Mouse (Mus musculus) ES-E14 (cell line): ENCODE results near the gene Cxcl2. TPM values are rescaled to one million over a fixed set of nuclear protein-coding genes. Genes with fewer than 3 reads are reported as not detected.
A peak's percentile ranks its signal among the peaks of the same experiment; 100 is the strongest.

Experiments
- DNase-seq: peaks from one replicate; pipeline ENCODE4 v3.0.0-alpha.2; 2013; ENCODE audit warnings: low read depth, low spot score
- H3K27ac ChIP-seq: 2 replicates; pipeline ENCODE4 v1.5.1; 2012; ENCODE audit warnings: low read depth, mild to moderate bottlenecking, low read length, moderate library complexity, mixed read lengths; ENCODE audit not compliant: poor library complexity, insufficient read depth, severe bottlenecking
- H3K36me3 ChIP-seq: 2 replicates; pipeline ENCODE4 v1.6.1; 2012; ENCODE audit warnings: mild to moderate bottlenecking, low read length, moderate library complexity, mixed read lengths; ENCODE audit not compliant: control insufficient read depth, poor library complexity, insufficient read depth, severe bottlenecking
- H3K4me1 ChIP-seq, 2 experiments: fragments of 150-350 bp in 1 of 2; sonication (generic) in 1 of 2; 2 replicates each; pipeline ENCODE4 v1.6.1; 2012; ENCODE audit warnings: low read length in 2 of 2, mild to moderate bottlenecking in 1 of 2, mixed read lengths in 1 of 2; ENCODE audit not compliant: control insufficient read depth in 2 of 2, insufficient read depth in 2 of 2, poor library complexity in 1 of 2
- H3K4me3 ChIP-seq, 2 experiments: fragments of 150-350 bp in 1 of 2; sonication (generic) in 1 of 2; 2 replicates each; pipeline ENCODE4 v1.5.1; 2012; ENCODE audit warnings: low read length in 2 of 2, low read depth in 1 of 2, mild to moderate bottlenecking in 1 of 2, mixed read lengths in 1 of 2; ENCODE audit not compliant: insufficient read depth in 1 of 2, poor library complexity in 1 of 2, severe bottlenecking in 1 of 2
- H3K9ac ChIP-seq: 2 replicates; pipeline ENCODE4 v1.6.1; 2012; ENCODE audit warnings: low read depth, mild to moderate bottlenecking, low read length, mixed read lengths; ENCODE audit not compliant: poor library complexity, insufficient read depth, severe bottlenecking
- H3K9me3 ChIP-seq: fragments of 150-350 bp; sonication (generic); 2 replicates; pipeline ENCODE4 v1.6.1; 2012; ENCODE audit warnings: low read depth, mild to moderate bottlenecking, low read length; ENCODE audit not compliant: control insufficient read depth, insufficient read depth
- CHD2 ChIP-seq: IDR thresholded peaks from 2 replicates; pipeline ENCODE4 v1.6.1; 2014; ENCODE audit warnings: mild to moderate bottlenecking, low read depth, low read length, inconsistent platforms
- HCFC1 ChIP-seq: IDR thresholded peaks from 2 replicates; pipeline ENCODE4 v1.6.1; 2012; ENCODE audit warnings: low read length, inconsistent platforms, borderline replicate concordance; ENCODE audit not compliant: insufficient read depth
- MAFK ChIP-seq: IDR thresholded peaks from 2 replicates; pipeline ENCODE4 v1.6.1; 2014; ENCODE audit warnings: mild to moderate bottlenecking, low read depth, low read length, inconsistent platforms; ENCODE audit not compliant: insufficient read depth
- ZC3H11A ChIP-seq: IDR thresholded peaks from 2 replicates; pipeline ENCODE4 v1.6.1; 2012; ENCODE audit warnings: low read depth, mild to moderate bottlenecking, inconsistent platforms, low read length, borderline replicate concordance
- ZNF384 ChIP-seq: IDR thresholded peaks from 2 replicates; pipeline ENCODE4 v1.6.1; 2012; ENCODE audit warnings: low read depth, low read length, inconsistent platforms
- in situ Hi-C, 2 experiments: fragments of 600-800 bp; cut with MboI; formaldehyde crosslinking; loops; one replicate each; pipeline ENCODE4 v1.15.1; 2025; ENCODE audit warnings: low sequenced_read_pairs in 2 of 2, inconsistent platforms in 1 of 2; ENCODE audit not compliant: unreplicated experiment in 2 of 2
- total RNA-seq: library from RNA; depleted of rRNA; stranded (reverse); fragments of 300-350 nt; gene quantifications from 2 replicates; pipeline ENCODE4 v1.2.3, GENCODE M21; 2012; rRNA removed

Cxcl2 gene
- total RNA-seq, result not detected in 2 replicates

DNA sequence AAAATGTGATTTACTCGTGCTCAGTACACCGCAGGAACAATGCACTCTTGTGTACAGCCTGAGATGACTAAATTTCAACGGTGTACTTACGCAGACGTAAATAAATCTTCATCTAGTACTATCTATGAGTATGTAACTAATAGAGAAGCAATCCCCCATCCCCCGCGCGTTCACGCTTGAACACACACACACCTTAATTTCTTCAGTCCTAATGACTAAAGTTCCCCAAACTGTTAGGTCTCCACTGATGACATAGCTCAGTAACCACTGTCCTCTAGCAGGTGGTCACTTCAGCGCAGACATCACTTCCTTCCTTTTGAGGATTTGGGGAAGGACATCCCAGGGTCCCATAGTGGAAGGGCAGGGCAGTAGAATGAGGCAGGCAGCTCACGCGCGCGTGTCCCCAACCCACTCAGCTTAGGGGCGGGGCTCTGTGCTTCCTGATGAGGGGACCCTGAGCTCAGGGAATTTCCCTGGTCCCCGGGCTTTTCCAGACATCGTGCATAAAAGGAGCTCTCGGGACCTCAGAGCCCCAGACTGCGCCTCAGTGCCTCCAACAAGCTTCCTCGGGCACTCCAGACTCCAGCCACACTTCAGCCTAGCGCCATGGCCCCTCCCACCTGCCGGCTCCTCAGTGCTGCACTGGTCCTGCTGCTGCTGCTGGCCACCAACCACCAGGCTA, at the start of gene Cxcl2:
TSS of gene Cxcl2 (plus strand) at position 533 of the 682 bp plus-strand sequence.
- no peak within 1 kb of the TSS for H3K27ac ChIP-seq
- no peaks in the 10 kb centered on the region for H3K9me3 ChIP-seq
- in situ Hi-C loops, result loop anchor here (25.0 kb wide), 2 partner anchors 241 to 691 kb away; partner anchors contain the start of gene Cox18 (in 1 of the 2)
- no peak within 1 kb of the TSS for H3K9ac ChIP-seq
- no peak for TF ChIP-seq MAFK
- TF ChIP-seq ZC3H11A, result no peak
- TF ChIP-seq HCFC1, result no peak
- TF ChIP-seq CHD2, result no peak
- no peak for TF ChIP-seq ZNF384
- H3K4me3 ChIP-seq, result peak within 1 kb of the TSS; percentile 23 to 51; a peak in 2 of 4 replicates
- no peak for DNase-seq
- H3K4me1 ChIP-seq, result no peaks in the 10 kb centered on the region
- H3K36me3 ChIP-seq, result no peaks in the 10 kb centered on the region

DNA sequence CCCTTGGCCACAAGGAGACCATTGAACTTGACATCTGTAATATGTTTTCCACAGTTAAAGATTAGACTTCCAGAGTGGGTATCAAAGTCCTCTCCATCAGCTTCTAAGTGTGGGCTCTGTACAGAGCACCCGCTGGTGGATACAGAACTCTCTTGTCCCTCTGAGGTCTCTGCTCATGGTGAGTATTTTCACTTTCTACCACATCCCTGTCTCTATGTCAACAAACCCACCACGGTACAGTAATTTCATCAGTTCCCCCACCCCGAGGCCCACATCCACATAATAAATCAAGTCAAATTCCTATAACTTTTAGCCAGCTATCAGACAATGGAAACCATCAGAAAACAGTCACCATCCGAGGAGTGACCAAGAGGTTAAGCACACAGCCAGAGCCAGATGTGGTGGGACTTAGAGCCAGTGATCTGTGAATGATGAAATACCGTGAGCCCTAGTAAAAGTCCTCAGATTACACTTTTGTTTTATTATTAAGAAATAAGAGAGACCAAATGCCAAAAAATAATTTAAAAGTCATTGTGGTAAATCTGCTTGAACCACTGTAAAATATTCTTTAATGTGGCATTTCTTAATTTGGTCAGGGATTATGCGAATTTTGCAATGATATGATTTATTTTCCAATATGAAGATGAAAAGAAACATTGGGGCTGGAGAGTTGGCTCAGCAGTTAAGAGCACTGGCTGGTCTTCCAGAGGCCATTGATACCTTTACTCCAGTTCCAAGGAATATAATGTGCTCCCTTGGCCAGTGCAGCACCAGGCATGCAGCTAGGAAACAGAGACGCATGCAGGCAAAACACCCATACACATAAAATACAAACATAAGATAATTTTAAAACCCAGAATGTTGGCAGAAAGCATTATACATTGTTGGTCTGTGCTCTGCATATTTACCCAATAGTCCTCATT, 48.1 kb upstream of the Cxcl2 start:
- H3K27ac ChIP-seq, result no peak overlapping the region
- H3K36me3 ChIP-seq, result no peaks in the 10 kb centered on the region
- TF ChIP-seq CHD2, result no peak
- no peak for TF ChIP-seq ZC3H11A
- TF ChIP-seq ZNF384, result no peak
- TF ChIP-seq MAFK, result no peak
- no peak for TF ChIP-seq HCFC1
- no peak overlapping the region for H3K4me3 ChIP-seq
- no peak for DNase-seq
- no peak overlapping the region for H3K9ac ChIP-seq
- H3K9me3 ChIP-seq, result no peaks in the 10 kb centered on the region
- no peaks in the 10 kb centered on the region for H3K4me1 ChIP-seq
- in situ Hi-C loops, result no loop called here

DNA sequence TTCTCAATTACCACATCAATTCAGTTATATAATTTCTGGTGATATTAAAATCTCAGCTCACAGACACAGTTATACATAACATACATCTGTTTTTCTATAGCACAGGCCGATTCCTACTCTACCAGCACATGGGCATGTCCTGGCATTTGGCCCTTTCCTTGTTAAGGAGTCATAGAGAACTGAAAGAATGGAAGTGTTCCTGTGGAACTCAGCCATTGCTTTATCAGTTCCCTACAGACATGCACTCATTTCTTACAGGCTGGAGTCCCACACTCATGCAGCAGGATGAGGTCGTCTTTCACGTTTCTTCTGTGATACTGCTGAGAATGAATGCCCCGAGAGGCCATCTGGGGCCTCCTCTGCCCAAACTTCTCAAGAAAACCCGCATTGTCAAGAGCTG, 46.2 kb upstream of the Cxcl2 start:
- Histone ChIP-seq H3K9me3 (no peaks in the 10 kb centered on the region), H3K36me3 (no peaks in the 10 kb centered on the region), H3K9ac (no peak overlapping the region), H3K4me1 (no peaks in the 10 kb centered on the region), H3K4me3 (no peak overlapping the region), H3K27ac (no peak overlapping the region)
- TF ChIP-seq CHD2, result no peak
- no peak for TF ChIP-seq HCFC1
- no peak for TF ChIP-seq ZNF384
- TF ChIP-seq ZC3H11A, result no peak
- TF ChIP-seq MAFK, result no peak
- no peak for DNase-seq
- in situ Hi-C loops, result no loop called here

DNA sequence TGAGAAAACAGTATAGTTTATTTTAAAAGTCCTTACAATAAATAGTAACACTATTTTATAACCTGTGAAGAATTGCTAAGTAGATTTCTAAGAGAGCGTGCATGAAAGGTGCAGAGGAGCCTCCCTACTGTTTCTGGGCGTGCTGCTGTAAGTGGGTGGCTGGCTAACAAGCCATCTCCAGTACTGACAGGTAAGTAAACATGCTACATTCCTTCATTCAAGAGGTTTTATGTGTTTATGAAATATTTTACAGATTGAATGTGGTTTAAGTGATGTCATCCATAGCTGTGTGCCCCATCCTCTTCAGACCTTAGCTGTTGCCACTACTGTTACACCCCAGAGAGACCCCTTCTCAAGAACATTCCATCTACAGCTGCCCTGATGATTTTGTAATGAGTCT, 45.2 kb upstream of the Cxcl2 start:
- DNase-seq, result no peak
- Histone ChIP-seq H3K9ac (no peak overlapping the region), H3K4me3 (no peak overlapping the region), H3K4me1 (no peaks in the 10 kb centered on the region), H3K9me3 (no peaks in the 10 kb centered on the region), H3K27ac (no peak overlapping the region), H3K36me3 (no peaks in the 10 kb centered on the region)
- in situ Hi-C loops, result no loop called here
- TF ChIP-seq MAFK (no peak), ZNF384 (no peak), CHD2 (no peak), HCFC1 (no peak), ZC3H11A (no peak)
